Mouse (Mus musculus): ENCODE data around the gene Tlk1. TPM values are rescaled to one million over a fixed set of nuclear protein-coding genes. Genes with fewer than 3 reads are reported as not detected.
A peak's percentile ranks its signal among the peaks of the same experiment; 100 is the strongest.

Tlk1 gene
- polyA plus RNA-seq, 1 experiment from 2014 or later, result 40.8 TPM

- Histone ChIP-seq H3K4me1 (replicated peaks; ENCODE audit: insufficient read depth, low read length) (no peaks in the 10 kb centered on the region), H3K9me3 (replicated peaks; ENCODE audit: low read length) (no peaks in the 10 kb centered on the region), H3K4me3 (replicated peaks; ENCODE audit: low read depth, low read length) (no peak overlapping the region), H3K36me3 (ENCODE audit: insufficient read depth, low read length) (no peaks in the 10 kb centered on the region), H3K4me2 (ENCODE audit: low read length) (no peak overlapping the region), H3K9ac (ENCODE audit: low read depth, low read length) (no peak overlapping the region), H3K27me3 (ENCODE audit: insufficient read depth, low read length) (no peaks in the 10 kb centered on the region), H3K27ac (no peak overlapping the region)
- DNase-seq (ENCODE audit: low spot score) (no peak), ATAC-seq (replicated peaks; ENCODE audit: low FRiP score, low read depth) (no peak)
- TF ChIP-seq CTCF (IDR thresholded peaks at IDR 0.05; ENCODE audit: low read depth), result no peak
- WGBS, result 71% methylated on average over 8 of the region's 8 CpGs
Measured at GRCm38 (mm10) chr2:70852186-70852795, 26.8 kb upstream of the Tlk1 start.

- Histone ChIP-seq H3K4me1 (replicated peaks; ENCODE audit: insufficient read depth, low read length) (peaks cover 5% of the 10 kb centered on the region; the same call in 1 of the 2 replicates), H3K36me3 (ENCODE audit: insufficient read depth, low read length) (no peaks in the 10 kb centered on the region), H3K4me2 (ENCODE audit: low read length) (no peak overlapping the region), H3K4me3 (replicated peaks; ENCODE audit: low read depth, low read length) (no peak overlapping the region), H3K27ac (no peak overlapping the region), H3K9ac (ENCODE audit: low read depth, low read length) (no peak overlapping the region), H3K9me3 (replicated peaks; ENCODE audit: low read length) (no peaks in the 10 kb centered on the region), H3K27me3 (ENCODE audit: insufficient read depth, low read length) (no peaks in the 10 kb centered on the region)
- DNase-seq (ENCODE audit: low spot score) (no peak), ATAC-seq (replicated peaks; ENCODE audit: low FRiP score, low read depth) (no peak)
- no peak for TF ChIP-seq CTCF (IDR thresholded peaks at IDR 0.05; ENCODE audit: low read depth)
- WGBS, result 74% methylated on average over 2 of the region's 2 CpGs
Measured at GRCm38 (mm10) chr2:70845871-70846270, 20.3 kb upstream of the Tlk1 start.

GRCm38 (mm10) chr2:70844694-70845395 is 19.3 kb upstream of the Tlk1 start:
- H3K4me2 ChIP-seq (ENCODE audit: low read length), result no peak overlapping the region
- DNase-seq (ENCODE audit: low spot score), result no peak
- no peaks in the 10 kb centered on the region for H3K36me3 ChIP-seq (ENCODE audit: insufficient read depth, low read length)
- H3K27ac ChIP-seq, result no peak overlapping the region
- ATAC-seq (replicated peaks; ENCODE audit: low FRiP score, low read depth), result no peak
- H3K27me3 ChIP-seq (ENCODE audit: insufficient read depth, low read length), result no peaks in the 10 kb centered on the region
- WGBS, result 83% methylated on average over 9 of the region's 9 CpGs
- peaks cover 5% of the 10 kb centered on the region; the same call in 1 of the 2 replicates for H3K4me1 ChIP-seq (replicated peaks; ENCODE audit: insufficient read depth, low read length)
- no peak overlapping the region for H3K4me3 ChIP-seq (replicated peaks; ENCODE audit: low read depth, low read length)
- H3K9me3 ChIP-seq (replicated peaks; ENCODE audit: low read length), result no peaks in the 10 kb centered on the region
- TF ChIP-seq CTCF (IDR thresholded peaks at IDR 0.05; ENCODE audit: low read depth), result no peak
- no peak overlapping the region for H3K9ac ChIP-seq (ENCODE audit: low read depth, low read length)

GRCm38 (mm10) chr2:70842049-70842618 is 16.6 kb upstream of the Tlk1 start:
- H3K9me3 ChIP-seq (replicated peaks; ENCODE audit: low read length), result no peaks in the 10 kb centered on the region
- no peaks in the 10 kb centered on the region for H3K36me3 ChIP-seq (ENCODE audit: insufficient read depth, low read length)
- DNase-seq (ENCODE audit: low spot score) (peak; percentile 47), ATAC-seq (replicated peaks; ENCODE audit: low FRiP score, low read depth) (peak; percentile 36; the same call in 1 of the 2 replicates)
- WGBS, result 23% methylated on average over 13 of the region's 13 CpGs
- no peak overlapping the region for H3K4me3 ChIP-seq (replicated peaks; ENCODE audit: low read depth, low read length)
- H3K27me3 ChIP-seq (ENCODE audit: insufficient read depth, low read length), result no peaks in the 10 kb centered on the region
- no peak overlapping the region for H3K9ac ChIP-seq (ENCODE audit: low read depth, low read length)
- no peak overlapping the region for H3K4me2 ChIP-seq (ENCODE audit: low read length)
- H3K27ac ChIP-seq, result no peak overlapping the region
- H3K4me1 ChIP-seq (replicated peaks; ENCODE audit: insufficient read depth, low read length), result peaks cover 5% of the 10 kb centered on the region; the same call in 1 of the 2 replicates
- TF ChIP-seq CTCF (IDR thresholded peaks at IDR 0.05; ENCODE audit: low read depth), result no peak

DNA sequence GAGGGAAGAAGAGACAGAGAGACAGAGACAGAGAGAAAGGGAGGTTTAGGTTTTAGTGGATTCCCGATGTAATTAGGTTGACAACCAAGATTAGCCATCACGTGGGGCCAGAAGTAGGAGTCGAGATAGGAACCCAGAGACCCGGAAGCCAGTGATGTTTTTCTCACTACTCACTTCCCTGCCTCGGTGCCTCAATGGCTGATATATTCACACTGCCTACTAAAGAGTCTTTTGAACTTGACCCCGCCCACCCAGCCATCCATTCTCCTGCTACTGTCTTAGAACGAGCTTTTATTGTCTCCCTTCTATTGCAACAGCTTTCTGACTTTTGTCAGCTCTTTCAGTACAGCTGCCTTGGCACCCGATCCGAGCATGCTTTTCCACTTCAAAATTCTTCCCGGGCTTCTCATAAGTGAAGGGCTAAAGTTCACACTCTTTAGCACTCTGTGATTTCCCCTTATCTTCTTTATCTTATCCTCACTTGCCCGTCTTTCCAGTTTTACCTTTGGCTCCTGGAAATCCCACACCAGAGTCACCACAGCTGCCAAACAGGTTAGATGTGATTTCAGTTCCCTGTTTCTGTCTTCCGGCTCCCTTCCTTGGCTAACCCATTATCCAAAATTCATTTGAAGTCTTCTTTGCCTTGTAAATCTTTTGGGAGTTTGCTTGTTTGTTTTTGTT is 13.1 kb upstream of the Tlk1 start:
- Histone ChIP-seq H3K9me3 (replicated peaks; ENCODE audit: low read length) (no peaks in the 10 kb centered on the region), H3K4me1 (replicated peaks; ENCODE audit: insufficient read depth, low read length) (peaks cover 5% of the 10 kb centered on the region; the same call in 1 of the 2 replicates), H3K36me3 (ENCODE audit: insufficient read depth, low read length) (no peaks in the 10 kb centered on the region), H3K27ac (no peak overlapping the region), H3K4me3 (replicated peaks; ENCODE audit: low read depth, low read length) (no peak overlapping the region), H3K9ac (ENCODE audit: low read depth, low read length) (no peak overlapping the region), H3K4me2 (ENCODE audit: low read length) (no peak overlapping the region), H3K27me3 (ENCODE audit: insufficient read depth, low read length) (no peaks in the 10 kb centered on the region)
- DNase-seq (ENCODE audit: low spot score), result peak; percentile 28
- 21% methylated on average over 12 of the region's 12 CpGs for WGBS
- no peak for ATAC-seq (replicated peaks; ENCODE audit: low FRiP score, low read depth)
- no peak for TF ChIP-seq CTCF (IDR thresholded peaks at IDR 0.05; ENCODE audit: low read depth)

GRCm38 (mm10) chr2:70836306-70836651 is 10.8 kb upstream of the Tlk1 start:
- WGBS, result 74% methylated on average over 4 of the region's 4 CpGs
- no peaks in the 10 kb centered on the region for H3K4me1 ChIP-seq (replicated peaks; ENCODE audit: insufficient read depth, low read length)

More at GRCm38 (mm10) chr2:70836306-70836651, 10.8 kb upstream of the Tlk1 start:
- Histone ChIP-seq H3K36me3 (ENCODE audit: insufficient read depth, low read length) (no peaks in the 10 kb centered on the region), H3K9ac (ENCODE audit: low read depth, low read length) (no peak overlapping the region), H3K4me3 (replicated peaks; ENCODE audit: low read depth, low read length) (no peak overlapping the region), H3K9me3 (replicated peaks; ENCODE audit: low read length) (no peaks in the 10 kb centered on the region), H3K4me2 (ENCODE audit: low read length) (no peak overlapping the region), H3K27ac (no peak overlapping the region), H3K27me3 (ENCODE audit: insufficient read depth, low read length) (no peaks in the 10 kb centered on the region)
- no peak for ATAC-seq (replicated peaks; ENCODE audit: low FRiP score, low read depth)
- TF ChIP-seq CTCF (IDR thresholded peaks at IDR 0.05; ENCODE audit: low read depth), result no peak
- DNase-seq (ENCODE audit: low spot score), result no peak

Data from kidney, postnatal 0 days (tissue).